Mouse (Mus musculus): ENCODE measurements around the gene Dmpk.

Gene Dmpk

GRCm38 (mm10) chr7:19096421-19096976 is 12.8 kb downstream of the Dmpk start:
- DNase-seq (ENCODE audit: low spot score in 2 of 2), result no peak

GRCm38 (mm10) chr7:19097217-19097616 is 13.6 kb downstream of the Dmpk start:
- no peak for DNase-seq (ENCODE audit: low spot score in 2 of 2)

GRCm38 (mm10) chr7:19097863-19098262 is 14.2 kb downstream of the Dmpk start:
- no peak for DNase-seq (ENCODE audit: low spot score in 2 of 2)

GRCm38 (mm10) chr7:19098811-19099210 is 15.2 kb downstream of the Dmpk start:
- no peak for DNase-seq (ENCODE audit: low spot score in 2 of 2)

- DNase-seq (ENCODE audit: low spot score in 2 of 2), result no peak
Measured at GRCm38 (mm10) chr7:19100290-19100689, 16.6 kb downstream of the Dmpk start.

- no peak for DNase-seq (ENCODE audit: low spot score in 2 of 2)
Measured at GRCm38 (mm10) chr7:19103741-19104140, 20.1 kb downstream of the Dmpk start.

- no peak for DNase-seq (ENCODE audit: low spot score in 2 of 2)
Measured at GRCm38 (mm10) chr7:19104486-19104885, 20.8 kb downstream of the Dmpk start.

GRCm38 (mm10) chr7:19107436-19107835 is 23.8 kb downstream of the Dmpk start:
- no peak for DNase-seq (ENCODE audit: low spot score in 2 of 2)

GRCm38 (mm10) chr7:19109565-19109964 is 25.9 kb downstream of the Dmpk start:
- no peak for DNase-seq (ENCODE audit: low spot score in 2 of 2)

- peak; percentile 57 to 73 for DNase-seq (ENCODE audit: low spot score in 2 of 2)
Measured at GRCm38 (mm10) chr7:19118028-19118771, 34.6 kb downstream of the Dmpk start, which contains the start of gene Gm4969. TSS of gene Gm4969 (minus strand) at chr7:19118368.

- no peak for DNase-seq (ENCODE audit: low spot score in 2 of 2)
Measured at GRCm38 (mm10) chr7:19119083-19119482, 35.4 kb downstream of the Dmpk start.

GRCm38 (mm10) chr7:19119631-19120429 is 36.2 kb downstream of the Dmpk start, which contains the start of gene Fbxo46:
TSS of gene Fbxo46 (plus strand) at chr7:19119859.
- DNase-seq (ENCODE audit: low spot score in 2 of 2), result peak; percentile 75 to 82

- DNase-seq (ENCODE audit: low spot score in 2 of 2), result no peak
Measured at GRCm38 (mm10) chr7:19121686-19122085, 38.0 kb downstream of the Dmpk start.

- no peak for DNase-seq (ENCODE audit: low spot score in 2 of 2)
Measured at GRCm38 (mm10) chr7:19124713-19125112, 41.1 kb downstream of the Dmpk start.

- no peak for DNase-seq (ENCODE audit: low spot score in 2 of 2)
Measured at GRCm38 (mm10) chr7:19127744-19128143, 44.1 kb downstream of the Dmpk start.

- no peak for DNase-seq (ENCODE audit: low spot score in 2 of 2)
Measured at GRCm38 (mm10) chr7:19129396-19129795, 45.7 kb downstream of the Dmpk start.

GRCm38 (mm10) chr7:19130657-19131056 is 47.0 kb downstream of the Dmpk start:
- peak in 1 of 2 experiments; percentile 29 for DNase-seq (ENCODE audit: low spot score in 2 of 2)

GRCm38 (mm10) chr7:19131324-19131848 is 47.7 kb downstream of the Dmpk start:
- DNase-seq (ENCODE audit: low spot score in 2 of 2), result peak; percentile 91 to 96

- no peak for DNase-seq (ENCODE audit: low spot score in 2 of 2)
Measured at GRCm38 (mm10) chr7:19136168-19136567, 52.5 kb downstream of the Dmpk start.

- no peak for DNase-seq (ENCODE audit: low spot score in 2 of 2)
Measured at GRCm38 (mm10) chr7:19136673-19137334, 53.2 kb downstream of the Dmpk start.

GRCm38 (mm10) chr7:19137380-19137779 is 53.7 kb downstream of the Dmpk start:
- peak in 1 of 2 experiments; percentile 47 for DNase-seq (ENCODE audit: low spot score in 2 of 2)

Data from cerebellum, postnatal 4 days (tissue).